Comparison of ENCODE assay signal across 23 mouse cellular contexts in the genomic region with DNA sequence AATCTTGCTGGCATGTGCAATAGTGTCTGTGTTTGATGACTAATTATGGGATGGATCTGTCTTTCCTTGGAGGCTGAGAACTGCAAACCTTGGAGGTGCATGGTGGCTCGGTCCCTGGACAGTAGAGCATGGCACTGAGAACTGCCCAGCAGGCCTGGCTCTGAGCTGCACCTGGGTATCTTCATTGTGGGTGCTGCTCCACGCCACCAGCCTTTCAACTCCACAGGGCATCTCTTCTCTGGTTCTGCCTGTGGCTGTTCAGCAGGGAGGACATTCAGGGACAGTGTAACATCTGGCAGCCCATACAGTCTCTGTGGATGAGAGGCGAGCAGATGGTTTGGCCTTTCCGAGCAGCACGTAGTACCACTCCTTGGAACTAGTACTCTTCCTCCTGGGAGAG.
DNase-seq lines count a peak whose midpoint lies in the region; ATAC-seq lines count a peak whose summit lies in the region.
"Had no signal": no experiment of that assay in that cellular context is flagged by ENCODE, and none has a peak within 500 bp of the region (broad histone marks: within the 10 kb centered on the region; RNA-seq: fewer than 3 reads in every experiment).

No protein-coding gene starts in this region.

- ATAC-seq in frontal cortex, adult (ENCODE audit: low TSS enrichment), result peak; percentile 48
- no peak for ATAC-seq in midbrain, embryonic 13.5 days
- no peak for ATAC-seq in hindbrain, embryonic 16.5 days
- ATAC-seq: intestine, embryonic 16.5 days; Patski had no signal

- H3K27me3 ChIP-seq in midbrain, embryonic 10.5 days (ENCODE audit: low read depth, poor library complexity, severe bottlenecking), result no peaks in the 10 kb centered on the region
- H3K27me3 ChIP-seq in midbrain, embryonic 13.5 days, result no peaks in the 10 kb centered on the region
- no peaks in the 10 kb centered on the region for H3K27me3 ChIP-seq in hindbrain, embryonic 16.5 days (replicated peaks; ENCODE audit: control insufficient read depth, insufficient read depth, low read length)
- H3K27me3 ChIP-seq: embryonic facial prominence, embryonic 12.5 days; limb, embryonic 12.5 days; liver, embryonic 15.5 days; Patski; stomach, embryonic 15.5 days had no signal

- no peak overlapping the region for H3K9ac ChIP-seq in midbrain, embryonic 13.5 days (replicated peaks)
- no peak overlapping the region for H3K9ac ChIP-seq in hindbrain, embryonic 16.5 days (ENCODE audit: low read depth, low read length)
- H3K9ac ChIP-seq: embryonic facial prominence, embryonic 12.5 days; limb, embryonic 12.5 days; liver, embryonic 15.5 days; lung, embryonic 14.5 days; stomach, embryonic 15.5 days had no signal

- H3K9me3 ChIP-seq in midbrain, embryonic 10.5 days (replicated peaks), result no peaks in the 10 kb centered on the region
- no peaks in the 10 kb centered on the region for H3K9me3 ChIP-seq in midbrain, embryonic 13.5 days
- no peaks in the 10 kb centered on the region for H3K9me3 ChIP-seq in hindbrain, embryonic 16.5 days (ENCODE audit: control insufficient read depth, low read length)
- H3K9me3 ChIP-seq: embryonic facial prominence, embryonic 12.5 days; limb, embryonic 12.5 days; liver, embryonic 15.5 days; stomach, embryonic 15.5 days had no signal

- 83% methylated on average over 5 of the region's 5 CpGs for WGBS in midbrain, embryonic 10.5 days
- 84% methylated on average over 5 of the region's 5 CpGs for WGBS in midbrain, embryonic 13.5 days
- WGBS in hindbrain, embryonic 16.5 days, result 57% methylated on average over 5 of the region's 5 CpGs

- no peaks in the 10 kb centered on the region for H3K36me3 ChIP-seq in midbrain, embryonic 10.5 days
- no peaks in the 10 kb centered on the region for H3K36me3 ChIP-seq in midbrain, embryonic 13.5 days
- no peaks in the 10 kb centered on the region for H3K36me3 ChIP-seq in hindbrain, embryonic 16.5 days (ENCODE audit: control insufficient read depth, insufficient read depth, low read length)
- H3K36me3 ChIP-seq: embryonic facial prominence, embryonic 12.5 days; limb, embryonic 12.5 days; liver, embryonic 15.5 days; stomach, embryonic 15.5 days had no signal

- H3K4me3 ChIP-seq in midbrain, embryonic 10.5 days, result no peak overlapping the region
- H3K4me3 ChIP-seq in midbrain, embryonic 13.5 days (replicated peaks), result no peak overlapping the region
- no peak overlapping the region for H3K4me3 ChIP-seq in hindbrain, embryonic 16.5 days (ENCODE audit: low read length)
- H3K4me3 ChIP-seq: embryonic facial prominence, embryonic 12.5 days; limb, embryonic 12.5 days; liver, embryonic 15.5 days; stomach, embryonic 15.5 days had no signal

- H3K4me1 ChIP-seq in midbrain, embryonic 10.5 days, result peaks cover 41% of the 10 kb centered on the region
- H3K4me1 ChIP-seq in midbrain, embryonic 13.5 days (replicated peaks), result peaks cover 40% of the 10 kb centered on the region
- H3K4me1 ChIP-seq in hindbrain, embryonic 16.5 days (ENCODE audit: control insufficient read depth, insufficient read depth, low read depth, low read length), result peaks cover 21% of the 10 kb centered on the region
- H3K4me1 ChIP-seq: liver, embryonic 15.5 days had no signal

- H3K4me2 ChIP-seq in midbrain, embryonic 13.5 days (replicated peaks), result no peak overlapping the region
- H3K4me2 ChIP-seq in hindbrain, embryonic 16.5 days (ENCODE audit: low read length), result no peak overlapping the region
- H3K4me2 ChIP-seq: embryonic facial prominence, embryonic 12.5 days; limb, embryonic 12.5 days; liver, embryonic 15.5 days; lung, embryonic 14.5 days; stomach, embryonic 15.5 days had no signal

- no peak for DNase-seq in frontal cortex, postnatal 25 days (ENCODE audit: low spot score in 2 of 2)
- peak; percentile 9 for DNase-seq in midbrain, embryonic 10.5 days (ENCODE audit: low spot score)
- DNase-seq in neural tube, embryonic 10.5 days (ENCODE audit: extremely low spot score, low spot score), result peak; percentile 12
- no peak for DNase-seq in natural killer cell, adult 2 months (ENCODE audit: low spot score in 2 of 2)
- DNase-seq in layer of hippocampus, adult 9-11 months, result no peak
- DNase-seq: adrenal gland, postnatal 25 days; heart, postnatal 14 days; kidney, adult 9 months; kidney, postnatal 10 days; lung, embryonic 14.5 days; lung, postnatal 14 days; right cerebral cortex, postnatal 14 days; thymus, adult 18-20 months; thymus, postnatal 25 days had no signal

- peak overlapping the region; percentile 42; the same call in 1 of the 2 replicates for H3K27ac ChIP-seq in midbrain, embryonic 10.5 days (replicated peaks)
- no peak overlapping the region for H3K27ac ChIP-seq in midbrain, embryonic 13.5 days
- H3K27ac ChIP-seq in hindbrain, embryonic 16.5 days (ENCODE audit: low read depth, low read length), result peak overlapping the region; percentile 6; the same call in 1 of the 2 replicates
- H3K27ac ChIP-seq: embryonic facial prominence, embryonic 12.5 days; limb, embryonic 12.5 days; liver, embryonic 15.5 days; stomach, embryonic 15.5 days had no signal

Comparison
In these comparisons a context has a peak if more than half of its experiments do, and no peak if none do; other contexts are left out.
1. DNase-seq: peak in midbrain, embryonic 10.5 days (single experiment) and neural tube, embryonic 10.5 days (single experiment); none in frontal cortex, postnatal 25 days (0 of 2), natural killer cell, adult 2 months (0 of 2) and layer of hippocampus, adult 9-11 months (single experiment).